Mouse (Mus musculus) midbrain, embryonic 14.5 days (tissue): ENCODE data around the gene Daw1. TPM values are rescaled to one million over a fixed set of nuclear protein-coding genes. Genes with fewer than 3 reads are reported as not detected.

Experiments
- ATAC-seq: fragments of 200-750 bp; cut with Nextera tagmentation; 2 replicates; pipeline ENCODE4 v1.8.0; 2017; ENCODE audit warnings: moderate number of reproducible peaks, moderate library complexity; ENCODE audit not compliant: low FRiP score, low TSS enrichment
- DNase-seq: peaks from one replicate; pipeline ENCODE4 v3.0.0-alpha.2; 2015
- H3K27ac ChIP-seq: fragments of 300-500 bp; sonication (generic); replicated peaks from 2 replicates; pipeline ENCODE4 v1.5.1; 2014; ENCODE audit warnings: mild to moderate bottlenecking, low read depth, low read length, moderate library complexity
- H3K27me3 ChIP-seq: fragments of 300-500 bp; sonication (generic); 2 replicates; pipeline ENCODE4 v1.6.1; 2014; ENCODE audit warnings: low read length, control low read depth, mixed read lengths; ENCODE audit not compliant: control insufficient read depth, insufficient read depth
- H3K36me3 ChIP-seq: fragments of 300-500 bp; sonication (generic); 2 replicates; pipeline ENCODE4 v1.6.1; 2014; ENCODE audit warnings: low read length, control low read depth; ENCODE audit not compliant: control insufficient read depth, insufficient read depth
- H3K4me1 ChIP-seq: fragments of 300-500 bp; sonication (generic); 2 replicates; pipeline ENCODE4 v1.6.1; 2014; ENCODE audit warnings: mild to moderate bottlenecking, antibody characterized with exemption, low read length, control low read depth; ENCODE audit not compliant: control insufficient read depth, insufficient read depth
- H3K4me2 ChIP-seq: fragments of 300-500 bp; sonication (generic); 2 replicates; pipeline ENCODE4 v1.6.1; 2014; ENCODE audit warnings: mild to moderate bottlenecking, low read length, moderate library complexity
- H3K4me3 ChIP-seq: fragments of 300-500 bp; sonication (generic); replicated peaks from 2 replicates; pipeline ENCODE4 v1.5.1; 2014; ENCODE audit warnings: low read depth, low read length
- H3K9ac ChIP-seq: fragments of 300-500 bp; sonication (generic); replicated peaks from 2 replicates; pipeline ENCODE4 v1.6.1; 2014; ENCODE audit warnings: mild to moderate bottlenecking, low read length, moderate library complexity
- H3K9me3 ChIP-seq: fragments of 300-500 bp; sonication (generic); 2 replicates; pipeline ENCODE4 v1.6.1; 2016; ENCODE audit warnings: low read length, control low read depth, mixed read lengths; ENCODE audit not compliant: control insufficient read depth
- WGBS: fragments of 180-500 bp; shearing (Covaris S2); extraction: QIAGEN DNeasy Blood & Tissue Kit; methylation state at CpG from one replicate; pipeline ENCODE4 v1.1.7; 2014; 5-methylcytosine and 5-hydroxymethylcytosine counted together
- polyA plus RNA-seq: library from polyadenylated mRNA; unstranded; fragments of >200 nt; fragmentation: Nextera tagmentation; extraction: Ambion mirVana; gene quantifications from 2 replicates; pipeline ENCODE4 v1.2.1, GENCODE M21; 2014

Daw1 gene
- polyA plus RNA-seq: 0.80 and 1.00 TPM in 2 replicates

DNA sequence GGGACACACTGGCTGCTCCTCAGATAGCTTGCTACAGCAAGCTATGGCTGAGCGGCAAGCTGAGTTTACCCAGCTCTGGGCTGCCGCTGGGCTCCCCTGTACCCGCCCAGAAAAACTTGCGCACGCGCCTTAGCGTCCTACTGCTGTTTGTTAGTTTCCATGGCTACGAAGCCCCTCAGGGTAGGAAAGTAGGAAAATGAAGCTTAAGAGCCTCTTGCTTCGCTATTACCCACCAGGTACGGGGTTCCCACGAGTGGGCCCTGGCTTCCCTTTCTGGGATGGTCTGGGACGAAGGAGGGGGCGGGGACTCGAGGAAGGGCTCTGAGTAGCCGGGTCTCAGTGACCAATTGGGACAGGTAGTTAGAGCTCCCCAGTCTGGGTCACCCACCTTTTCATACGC, at the start of gene Daw1:
TSS of gene Daw1 (plus strand) at position 150 of the 400 bp plus-strand sequence.
- DNase-seq: peak; percentile 97
- 0% methylated on average over 16 of the region's 16 CpGs for WGBS
- Histone ChIP-seq H3K36me3 (no peaks in the 10 kb centered on the region), H3K4me2 (peak within 1 kb of the TSS; percentile 68), H3K4me1 (no peaks in the 10 kb centered on the region), H3K9me3 (no peaks in the 10 kb centered on the region), H3K27me3 (no peaks in the 10 kb centered on the region), H3K9ac (no peak within 1 kb of the TSS), H3K27ac (no peak within 1 kb of the TSS), H3K4me3 (peak within 1 kb of the TSS; percentile 42)
- peak; percentile 94 for ATAC-seq

DNA sequence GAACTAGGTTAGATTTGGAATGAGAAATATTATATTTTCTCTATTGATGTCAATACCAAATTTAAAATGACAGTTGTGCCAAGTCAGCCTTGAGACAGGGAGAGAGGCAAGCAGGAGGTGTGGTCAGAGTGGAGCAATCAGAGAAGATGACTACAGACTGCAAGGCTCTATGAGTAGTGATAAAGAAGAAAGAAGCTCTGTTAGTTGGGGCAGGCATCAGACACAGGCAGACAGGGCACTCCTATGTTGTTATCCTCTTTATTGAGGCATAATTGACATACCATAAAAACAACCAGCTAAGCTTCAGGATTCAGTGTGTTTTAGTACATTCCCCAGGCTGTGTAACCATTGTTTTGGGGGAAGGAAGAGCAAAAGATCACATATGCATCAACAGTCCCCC, 48.6 kb upstream of the Daw1 start:
- DNase-seq (no peak), ATAC-seq (no peak)
- no peaks in the 10 kb centered on the region for H3K27me3 ChIP-seq
- H3K4me1 ChIP-seq: no peaks in the 10 kb centered on the region
- H3K4me2 ChIP-seq: no peak overlapping the region
- H3K9ac ChIP-seq: no peak overlapping the region
- H3K27ac ChIP-seq: no peak overlapping the region
- no peaks in the 10 kb centered on the region for H3K36me3 ChIP-seq
- H3K4me3 ChIP-seq: no peak overlapping the region
- H3K9me3 ChIP-seq: no peaks in the 10 kb centered on the region

DNA sequence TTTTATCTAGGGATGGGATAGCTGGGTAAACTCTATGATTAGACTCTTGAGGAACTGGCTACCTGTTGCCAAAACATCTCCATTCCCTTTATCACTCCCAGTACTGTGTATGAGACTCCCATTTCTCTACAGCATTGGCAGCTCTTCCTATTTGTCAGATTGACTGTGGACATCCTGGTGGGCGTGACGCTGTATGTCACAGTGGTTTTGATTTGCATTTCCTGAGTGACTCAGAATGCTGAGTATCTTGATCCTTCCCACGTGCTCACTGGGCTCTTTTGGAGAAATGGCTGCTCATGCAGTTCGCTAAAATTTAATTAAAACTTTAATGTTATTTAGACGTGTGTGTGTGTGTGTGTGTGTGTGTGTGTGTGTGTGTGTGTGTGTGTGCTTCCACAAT, 47.8 kb upstream of the Daw1 start:
- Histone ChIP-seq H3K9me3 (no peaks in the 10 kb centered on the region), H3K9ac (no peak overlapping the region), H3K4me3 (no peak overlapping the region), H3K27ac (no peak overlapping the region), H3K4me1 (no peaks in the 10 kb centered on the region), H3K27me3 (no peaks in the 10 kb centered on the region), H3K36me3 (no peaks in the 10 kb centered on the region), H3K4me2 (no peak overlapping the region)
- ATAC-seq (no peak), DNase-seq (no peak)
- 80% methylated on average over 5 of the region's 5 CpGs for WGBS

DNA sequence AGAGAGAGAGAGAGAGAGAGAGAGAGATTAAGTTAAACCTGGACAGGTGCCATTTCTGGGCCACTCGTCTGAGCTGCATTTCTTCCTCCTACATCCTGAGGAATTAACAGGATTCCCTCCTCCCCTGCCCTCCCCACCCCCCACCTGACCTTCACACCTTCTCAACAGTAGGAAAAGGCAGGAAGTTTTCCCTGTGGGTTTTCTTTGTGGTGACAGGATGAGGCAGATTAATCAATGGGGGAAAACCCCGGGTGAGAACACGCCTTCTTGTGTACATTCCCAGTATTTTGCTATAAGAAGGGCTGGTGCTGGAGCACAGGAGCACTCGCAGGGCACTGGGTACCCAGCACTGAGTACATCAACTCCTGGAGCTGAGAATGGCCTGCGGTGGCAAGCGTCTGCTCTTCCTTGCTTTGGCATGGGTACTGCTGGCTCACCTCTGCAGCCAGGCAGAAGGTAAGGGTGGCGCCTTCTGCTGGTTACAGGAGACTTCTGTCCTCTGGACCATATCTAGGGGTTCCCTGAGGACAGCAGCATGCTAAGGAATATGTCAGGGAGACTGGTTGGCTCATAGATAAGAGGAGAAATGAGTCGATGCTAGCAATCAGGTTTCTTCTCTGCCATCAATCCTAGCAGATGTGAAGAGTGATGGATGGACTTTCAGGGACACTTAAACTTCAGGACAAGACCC, 43.0 kb upstream of the Daw1 start, which contains the start of gene Ccl20:
TSS of gene Ccl20 (plus strand) at position 320 of the 691 bp plus-strand sequence.
- 50% methylated on average over 8 of the region's 8 CpGs for WGBS
- no peaks in the 10 kb centered on the region for H3K4me1 ChIP-seq
- no peak within 1 kb of the TSS for H3K9ac ChIP-seq
- no peak within 1 kb of the TSS for H3K4me2 ChIP-seq
- no peak within 1 kb of the TSS for H3K27ac ChIP-seq
- no peak within 1 kb of the TSS for H3K4me3 ChIP-seq
- DNase-seq (no peak), ATAC-seq (no peak)
- no peaks in the 10 kb centered on the region for H3K9me3 ChIP-seq
- H3K36me3 ChIP-seq: no peaks in the 10 kb centered on the region
- no peaks in the 10 kb centered on the region for H3K27me3 ChIP-seq

DNA sequence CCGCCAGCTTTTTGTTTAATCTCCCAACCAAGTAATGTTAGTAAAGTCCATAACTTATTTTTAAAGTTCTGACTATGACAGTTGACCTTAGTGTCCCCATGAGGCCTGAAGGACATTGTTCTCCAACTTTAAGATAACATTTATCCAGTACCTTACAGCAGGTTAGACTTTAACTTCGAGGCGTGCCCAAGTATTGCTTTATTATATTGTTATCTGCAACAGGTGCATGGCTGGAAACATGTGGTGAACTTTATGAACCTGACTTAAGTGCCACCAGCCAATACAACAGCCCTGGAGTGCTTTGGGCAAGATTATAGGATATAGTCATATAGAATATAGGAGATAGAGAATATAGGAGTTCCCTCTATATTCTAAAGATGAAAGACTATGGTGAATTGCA, 42.3 kb upstream of the Daw1 start:
- H3K27me3 ChIP-seq: no peaks in the 10 kb centered on the region
- no peak overlapping the region for H3K27ac ChIP-seq

DNA sequence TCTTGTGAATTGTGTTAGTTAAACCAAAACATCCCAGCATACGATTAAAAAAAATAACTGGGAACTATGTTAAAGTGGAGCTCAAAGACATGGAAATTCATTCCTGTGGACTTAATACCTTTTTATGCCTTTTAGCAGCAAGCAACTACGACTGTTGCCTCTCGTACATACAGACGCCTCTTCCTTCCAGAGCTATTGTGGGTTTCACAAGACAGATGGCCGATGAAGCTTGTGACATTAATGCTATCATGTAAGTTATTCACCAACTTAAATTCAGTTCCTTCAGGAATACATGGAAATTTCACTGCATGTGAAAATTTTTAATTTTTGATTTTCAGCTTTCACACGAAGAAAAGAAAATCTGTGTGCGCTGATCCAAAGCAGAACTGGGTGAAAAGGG, 41.9 kb upstream of the Daw1 start:
- WGBS: 89% methylated on average over 7 of the region's 7 CpGs
- no peak for ATAC-seq

More for the DNA sequence above, 42.3 kb upstream of the Daw1 start:
- Histone ChIP-seq H3K4me2 (no peak overlapping the region), H3K9me3 (no peaks in the 10 kb centered on the region), H3K4me1 (no peaks in the 10 kb centered on the region), H3K4me3 (no peak overlapping the region), H3K9ac (no peak overlapping the region), H3K36me3 (no peaks in the 10 kb centered on the region)
- WGBS: 97% methylated on average over 3 of the region's 3 CpGs
- DNase-seq (no peak), ATAC-seq (no peak)

DNA sequence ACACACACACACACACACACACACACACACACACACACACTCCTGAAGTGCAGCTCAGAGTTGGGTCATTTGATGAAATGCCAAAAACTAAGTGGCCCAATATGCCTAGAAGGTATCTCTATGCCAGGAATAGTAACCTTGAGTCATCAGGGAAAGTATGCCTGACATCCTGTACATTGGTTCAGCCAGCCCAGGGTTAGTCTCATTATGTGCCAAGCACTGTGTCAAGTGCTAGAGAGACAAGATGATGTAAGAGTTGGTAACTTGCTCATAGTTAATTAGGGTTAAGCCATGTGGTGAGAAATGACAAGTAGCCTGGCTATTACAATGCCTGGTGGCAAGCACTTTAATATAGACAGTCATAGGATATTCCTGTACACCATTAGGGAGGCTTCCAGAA, 39.6 kb upstream of the Daw1 start:
- Histone ChIP-seq H3K36me3 (no peaks in the 10 kb centered on the region), H3K27me3 (no peaks in the 10 kb centered on the region), H3K4me2 (no peak overlapping the region), H3K9ac (no peak overlapping the region), H3K27ac (no peak overlapping the region), H3K4me3 (no peak overlapping the region), H3K9me3 (no peaks in the 10 kb centered on the region), H3K4me1 (no peaks in the 10 kb centered on the region)
- DNase-seq: no peak
- no peak for ATAC-seq

More for the DNA sequence above, 41.9 kb upstream of the Daw1 start:
- no peak for DNase-seq
- H3K4me3 ChIP-seq: no peak overlapping the region
- no peaks in the 10 kb centered on the region for H3K9me3 ChIP-seq
- H3K9ac ChIP-seq: no peak overlapping the region
- H3K4me2 ChIP-seq: no peak overlapping the region
- no peaks in the 10 kb centered on the region for H3K27me3 ChIP-seq
- H3K27ac ChIP-seq: no peak overlapping the region
- H3K4me1 ChIP-seq: no peaks in the 10 kb centered on the region
- no peaks in the 10 kb centered on the region for H3K36me3 ChIP-seq

DNA sequence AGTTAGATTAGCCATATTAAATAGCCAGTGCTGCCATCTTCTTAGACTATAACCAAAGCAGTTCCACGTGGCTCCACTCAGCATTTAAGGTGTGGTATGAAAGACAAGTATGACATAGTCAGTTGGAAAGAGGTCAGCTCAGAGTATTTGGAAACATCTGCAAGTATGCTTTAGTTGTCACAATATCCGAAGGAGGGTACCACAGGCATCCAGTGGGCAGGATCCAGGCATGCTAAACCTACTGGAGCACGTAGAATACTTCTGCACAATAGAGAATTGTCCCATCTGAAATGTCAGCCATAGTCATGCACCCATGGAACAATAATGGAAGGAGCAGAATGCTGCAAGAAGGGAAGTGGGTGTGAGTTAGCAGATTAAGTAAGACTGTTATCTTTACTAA, 39.2 kb upstream of the Daw1 start:
- 79% methylated on average over 3 of the region's 3 CpGs for WGBS
- H3K27ac ChIP-seq: no peak overlapping the region

DNA sequence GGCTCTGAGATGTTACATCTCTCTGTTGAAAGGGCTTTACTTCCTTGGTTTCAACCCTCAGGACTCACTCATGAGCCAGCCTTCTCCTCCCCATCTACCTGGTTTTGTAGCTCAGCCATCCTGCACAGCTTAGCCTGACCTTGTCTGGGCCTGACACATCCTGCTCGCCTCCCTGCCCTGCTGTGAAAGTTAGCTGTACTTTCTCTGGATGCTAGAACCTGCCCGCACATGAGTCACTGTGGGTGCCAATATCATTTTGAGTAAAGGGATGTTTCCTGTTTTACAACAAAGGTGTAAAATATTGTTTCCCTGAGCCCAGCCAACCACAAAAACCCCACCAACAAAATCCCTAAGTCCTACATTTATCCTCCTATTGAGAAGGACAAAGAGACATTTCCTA, 36.4 kb upstream of the Daw1 start:
- H3K4me1 ChIP-seq: no peaks in the 10 kb centered on the region
- no peak overlapping the region for H3K4me3 ChIP-seq
- no peaks in the 10 kb centered on the region for H3K27me3 ChIP-seq
- H3K36me3 ChIP-seq: no peaks in the 10 kb centered on the region
- ATAC-seq (no peak), DNase-seq (no peak)
- 88% methylated on average over 2 of the region's 2 CpGs for WGBS
- no peak overlapping the region for H3K4me2 ChIP-seq
- H3K9me3 ChIP-seq: no peaks in the 10 kb centered on the region
- H3K9ac ChIP-seq: no peak overlapping the region
- H3K27ac ChIP-seq: no peak overlapping the region

More for the DNA sequence above, 39.2 kb upstream of the Daw1 start:
- no peaks in the 10 kb centered on the region for H3K36me3 ChIP-seq
- no peak overlapping the region for H3K4me3 ChIP-seq
- no peak for DNase-seq
- no peaks in the 10 kb centered on the region for H3K27me3 ChIP-seq
- H3K4me2 ChIP-seq: no peak overlapping the region
- H3K9ac ChIP-seq: no peak overlapping the region
- no peak for ATAC-seq
- no peaks in the 10 kb centered on the region for H3K9me3 ChIP-seq
- no peaks in the 10 kb centered on the region for H3K4me1 ChIP-seq
